Mouse (Mus musculus) C2C12 (cell line): Measurements from ENCODE around the gene Tmem129.

Source experiments
- CTCF ChIP-seq: IDR thresholded peaks from one replicate; pipeline ENCODE4 v1.5.1; 2011; ENCODE audit not compliant: control insufficient read depth, insufficient read depth, insufficient read length
- FOSL1 ChIP-seq: IDR thresholded peaks from one replicate; pipeline ENCODE4 v1.8.0; 2011; ENCODE audit warnings: mild to moderate bottlenecking, low read length; ENCODE audit not compliant: poor library complexity, insufficient read depth, severe bottlenecking
- MAX ChIP-seq: IDR thresholded peaks from one replicate; pipeline ENCODE4 v1.6.1; 2011; ENCODE audit warnings: mild to moderate bottlenecking, control low read depth
- USF1 ChIP-seq: IDR thresholded peaks from one replicate; pipeline ENCODE4 v1.6.1; 2011; ENCODE audit warnings: low read depth, mild to moderate bottlenecking, control low read depth, moderate library complexity

- TF ChIP-seq CTCF (no peak), FOSL1 (no peak), MAX (no peak), USF1 (no peak)
Observed at GRCm38 (mm10) chr5:33655251-33655840, 2.9 kb downstream of the Tmem129 start.
